Mouse (Mus musculus) liver, embryonic 11.5 days (tissue): ENCODE results near the gene Tmcc2. TPM values are rescaled to one million over a fixed set of nuclear protein-coding genes. Genes with fewer than 3 reads are reported as not detected.

ENCODE experiments used
- ATAC-seq: fragments of 200-750 bp; cut with Nextera tagmentation; replicated peaks from 2 replicates; pipeline ENCODE4 v1.8.0; 2017; ENCODE audit warnings: moderate number of reproducible peaks, mild to moderate bottlenecking, moderate TSS enrichment, moderate library complexity; ENCODE audit not compliant: low FRiP score
- DNase-seq: peaks from one replicate; pipeline ENCODE4 v3.0.0-alpha.2; 2017; ENCODE audit warnings: low spot score
- H3K27ac ChIP-seq: fragments of 300-500 bp; sonication (generic); 2 replicates; pipeline ENCODE4 v1.5.1; 2014; ENCODE audit warnings: mild to moderate bottlenecking, low read depth, low read length, control low read depth
- H3K27me3 ChIP-seq: fragments of 300-500 bp; sonication (generic); replicated peaks from 2 replicates; pipeline ENCODE4 v1.6.1; 2014; ENCODE audit warnings: low read length, mixed read lengths; ENCODE audit not compliant: control insufficient read depth, insufficient read depth
- H3K36me3 ChIP-seq: fragments of 300-500 bp; sonication (generic); 2 replicates; pipeline ENCODE4 v1.6.1; 2014; ENCODE audit warnings: mild to moderate bottlenecking, low read length, moderate library complexity, mixed read lengths; ENCODE audit not compliant: control insufficient read depth, insufficient read depth
- H3K4me1 ChIP-seq: fragments of 300-500 bp; sonication (generic); replicated peaks from 2 replicates; pipeline ENCODE4 v1.6.1; 2014; ENCODE audit warnings: low read length, mixed read lengths; ENCODE audit not compliant: control insufficient read depth, insufficient read depth
- H3K4me2 ChIP-seq: fragments of 300-500 bp; sonication (generic); 2 replicates; pipeline ENCODE4 v1.6.1; 2014; ENCODE audit warnings: mild to moderate bottlenecking, control low read depth, moderate library complexity
- H3K4me3 ChIP-seq: fragments of 300-500 bp; sonication (generic); 2 replicates; pipeline ENCODE4 v1.5.1; 2014; ENCODE audit warnings: low read depth, low read length, control low read depth
- H3K9ac ChIP-seq: fragments of 300-500 bp; sonication (generic); 2 replicates; pipeline ENCODE4 v1.6.1; 2014; ENCODE audit warnings: low read depth, low read length, control low read depth
- H3K9me3 ChIP-seq: fragments of 300-500 bp; sonication (generic); 2 replicates; pipeline ENCODE4 v1.6.1; 2016; ENCODE audit warnings: low read length, inconsistent platforms, mixed read lengths; ENCODE audit not compliant: control insufficient read depth
- WGBS: fragments of 180-500 bp; shearing (Covaris S2); extraction: QIAGEN DNeasy Blood & Tissue Kit; methylation state at CpG from one replicate; pipeline ENCODE4 v1.1.7; 2014; 5-methylcytosine and 5-hydroxymethylcytosine counted together
- polyA plus RNA-seq: library from polyadenylated mRNA; unstranded; fragments of >200 nt; fragmentation: Nextera tagmentation; extraction: Ambion mirVana; gene quantifications from 2 replicates; pipeline ENCODE4 v1.2.1, GENCODE M21; 2014

The Tmcc2 gene
- polyA plus RNA-seq, 1 experiment from 2014 or later: 24.6 TPM

DNA sequence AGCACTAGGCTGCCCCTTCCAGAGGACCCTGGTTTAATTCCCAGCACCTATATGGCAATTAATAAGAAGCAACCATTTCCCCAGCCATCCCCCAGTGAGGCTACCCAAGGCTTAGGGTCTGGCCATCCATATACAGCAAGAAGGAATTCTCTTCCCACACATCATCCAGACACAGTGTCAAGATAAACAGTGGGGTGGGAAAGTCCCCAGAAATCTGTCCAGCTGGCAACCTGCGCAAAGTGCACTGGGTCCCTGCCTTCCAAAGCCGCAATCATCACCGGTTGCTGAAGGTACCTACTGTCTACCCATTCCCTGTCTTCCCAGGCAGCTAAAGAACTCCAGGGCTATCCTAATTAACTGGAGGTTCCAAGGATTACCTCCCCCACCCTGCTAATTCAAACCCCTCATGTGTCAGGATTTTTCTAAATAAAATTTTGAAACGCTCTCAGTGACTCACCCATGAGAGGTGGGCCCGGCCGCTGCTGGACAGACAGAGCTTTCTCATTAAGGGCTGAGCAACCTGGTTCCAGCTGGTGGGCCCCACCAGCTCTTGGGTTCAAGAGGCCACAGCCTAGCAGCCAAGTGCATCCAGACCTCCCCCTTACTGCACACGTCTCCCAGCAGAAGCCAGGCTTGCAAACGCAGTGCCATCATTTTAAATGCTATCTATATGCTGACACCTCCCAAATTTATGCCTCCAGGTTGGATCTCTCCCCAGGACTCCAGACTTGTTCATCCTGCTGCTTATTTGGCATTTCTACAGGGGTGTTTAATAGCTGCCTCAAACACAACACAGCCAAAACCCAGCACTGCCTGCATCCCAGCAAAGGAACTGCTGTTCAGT, 14.6 kb downstream of the Tmcc2 start:
- no peaks in the 10 kb centered on the region for H3K9me3 ChIP-seq
- WGBS: 72% methylated on average over 8 of the region's 8 CpGs
- H3K4me2 ChIP-seq: no peak overlapping the region
- H3K27me3 ChIP-seq: no peaks in the 10 kb centered on the region
- no peak overlapping the region; the same call in 1 of the 2 replicates for H3K9ac ChIP-seq
- DNase-seq (no peak), ATAC-seq (no peak)
- H3K4me1 ChIP-seq: peaks cover 95% of the 10 kb centered on the region
- no peak overlapping the region for H3K4me3 ChIP-seq
- H3K27ac ChIP-seq: 0 out of 2 replicates have a peak overlapping the region, but pooled peaks have one; percentile 49
- peaks cover 8% of the 10 kb centered on the region for H3K36me3 ChIP-seq

DNA sequence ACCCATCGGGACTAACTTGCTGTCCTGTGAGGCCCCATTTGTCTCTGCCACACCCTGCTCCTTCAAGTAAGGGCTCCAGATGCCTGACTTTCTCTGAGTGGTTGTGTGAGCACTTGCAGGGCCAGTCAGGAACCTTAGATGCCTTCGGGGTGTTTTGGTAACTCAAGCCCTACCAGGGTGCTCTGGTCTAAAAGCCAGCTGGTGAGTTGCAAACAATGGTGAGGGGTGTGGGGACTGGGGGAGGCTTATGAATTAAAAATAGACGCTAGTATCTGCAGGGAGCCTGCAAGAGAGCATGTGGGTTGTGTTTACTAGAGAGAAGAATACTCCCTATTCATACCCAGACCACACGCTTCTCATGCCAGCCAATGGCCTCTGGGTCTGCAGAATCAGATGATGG, 15.8 kb downstream of the Tmcc2 start:
- H3K27ac ChIP-seq: peak overlapping the region; percentile 88
- H3K4me3 ChIP-seq: 0 out of 2 replicates have a peak overlapping the region, but pooled peaks have one; percentile 0
- no peaks in the 10 kb centered on the region for H3K27me3 ChIP-seq
- DNase-seq (no peak), ATAC-seq (0 out of 2 replicates have a peak, but pooled peaks have one; percentile 32)
- peaks cover 9% of the 10 kb centered on the region for H3K36me3 ChIP-seq
- WGBS: 46% methylated on average over 4 of the region's 4 CpGs
- H3K9me3 ChIP-seq: no peaks in the 10 kb centered on the region
- no peak overlapping the region for H3K9ac ChIP-seq
- H3K4me1 ChIP-seq: peaks cover 92% of the 10 kb centered on the region
- peak overlapping the region; percentile 56 for H3K4me2 ChIP-seq

DNA sequence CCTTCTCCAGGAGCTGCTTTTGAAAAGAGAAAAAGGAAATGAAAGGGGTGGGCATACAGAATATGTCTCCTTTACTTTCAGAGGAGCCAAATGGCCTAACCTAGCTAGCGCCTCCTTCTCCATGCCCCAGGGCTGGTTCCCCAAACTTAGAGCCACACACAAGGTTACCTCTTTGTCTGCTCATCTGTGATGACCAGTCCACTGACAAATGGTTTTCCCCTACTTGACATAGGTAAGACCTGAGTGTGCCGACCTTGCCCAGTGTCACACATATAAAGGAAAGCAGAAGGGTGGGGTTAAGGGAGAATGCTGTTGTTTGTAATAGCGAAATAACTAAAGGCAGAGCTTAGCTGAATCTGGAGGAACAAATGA, 16.2 kb downstream of the Tmcc2 start:
- Histone ChIP-seq H3K9me3 (no peaks in the 10 kb centered on the region), H3K4me3 (0 out of 2 replicates have a peak overlapping the region, but pooled peaks have one; percentile 0), H3K9ac (0 out of 2 replicates have a peak overlapping the region, but pooled peaks have one; percentile 21), H3K27me3 (no peaks in the 10 kb centered on the region), H3K36me3 (peaks cover 8% of the 10 kb centered on the region; the same call in 1 of the 2 replicates), H3K27ac (peak overlapping the region; percentile 88), H3K4me2 (peak overlapping the region; percentile 56), H3K4me1 (peaks cover 90% of the 10 kb centered on the region)
- 61% methylated on average over 3 of the region's 3 CpGs for WGBS
- no peak for ATAC-seq
- DNase-seq: no peak

DNA sequence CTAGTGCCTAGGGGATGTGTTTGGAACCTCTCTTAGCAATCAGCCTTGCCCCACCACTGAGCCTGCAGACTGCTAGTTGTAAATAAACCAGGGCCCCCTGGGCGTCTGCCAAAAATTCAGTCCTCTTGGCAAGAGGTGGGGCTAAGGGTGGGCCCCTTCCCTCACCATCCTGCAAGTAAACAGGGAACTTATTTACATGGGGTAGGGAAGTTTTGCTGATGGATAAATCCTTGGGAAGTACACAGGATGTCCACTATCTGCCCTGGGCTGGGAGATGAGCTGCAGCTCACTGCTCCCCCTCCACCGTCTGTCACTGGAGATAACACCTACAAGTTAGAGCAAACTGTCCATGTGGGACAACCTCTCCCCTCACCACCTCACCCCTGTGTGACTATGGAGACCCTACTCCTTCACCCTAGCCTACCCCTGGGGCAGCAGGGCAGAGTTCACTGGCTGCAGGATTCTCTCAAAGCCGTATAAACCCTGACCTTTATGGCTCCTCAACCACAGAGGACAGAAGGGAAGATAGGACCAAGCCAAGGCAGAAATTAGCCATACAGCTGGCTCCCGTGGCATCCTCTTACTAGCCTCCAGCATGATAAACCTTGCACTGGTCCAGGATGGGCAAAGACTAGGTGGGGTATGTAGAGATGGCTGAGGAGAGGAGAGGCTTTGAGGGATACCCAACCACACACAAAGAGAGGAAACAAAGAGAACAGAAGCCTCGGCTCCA, 16.8 kb downstream of the Tmcc2 start:
- DNase-seq (no peak), ATAC-seq (peak; percentile 84)
- H3K9ac ChIP-seq: peak overlapping the region; percentile 44
- H3K27me3 ChIP-seq: no peaks in the 10 kb centered on the region
- peaks cover 8% of the 10 kb centered on the region; the same call in 1 of the 2 replicates for H3K36me3 ChIP-seq
- no peak overlapping the region for H3K4me3 ChIP-seq
- peak overlapping the region; percentile 88 for H3K27ac ChIP-seq
- H3K4me2 ChIP-seq: peak overlapping the region; percentile 56
- no peaks in the 10 kb centered on the region for H3K9me3 ChIP-seq
- H3K4me1 ChIP-seq: peaks cover 88% of the 10 kb centered on the region
- 20% methylated on average over 5 of the region's 5 CpGs for WGBS

DNA sequence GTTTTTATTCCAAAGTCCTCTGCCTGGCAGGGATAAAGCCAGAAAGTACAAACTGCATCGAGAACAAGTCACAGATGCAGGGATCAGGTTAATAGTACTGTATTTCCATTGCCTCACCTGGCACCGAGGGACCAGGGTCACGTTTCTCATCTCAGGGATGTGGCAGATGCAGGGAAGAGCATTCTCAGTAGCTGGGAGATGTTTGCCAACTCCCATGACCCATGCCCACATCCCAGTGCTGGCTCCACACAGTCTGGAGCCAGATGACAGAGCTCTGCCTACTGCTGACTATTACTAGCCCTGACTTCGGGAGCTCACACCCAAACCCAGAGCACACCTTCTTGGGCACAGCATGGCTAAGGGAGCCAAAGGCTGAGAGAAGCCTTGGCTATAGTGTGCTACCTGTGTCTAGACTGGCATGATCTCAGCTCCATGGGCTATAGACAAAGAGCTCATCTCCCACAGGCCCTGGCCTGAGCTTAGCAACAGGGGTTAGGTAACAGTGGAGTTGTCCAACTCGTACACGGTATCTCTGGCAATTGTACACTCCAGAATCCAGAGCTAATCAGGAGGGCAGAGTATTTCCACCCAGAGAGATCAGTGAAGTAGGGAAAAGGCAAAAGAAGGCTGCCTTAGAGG, 18.1 kb downstream of the Tmcc2 start:
- no peak for DNase-seq
- H3K27me3 ChIP-seq: no peaks in the 10 kb centered on the region
- H3K4me2 ChIP-seq: peak overlapping the region; percentile 8
- peak overlapping the region; percentile 56 for H3K27ac ChIP-seq
- peaks cover 85% of the 10 kb centered on the region for H3K4me1 ChIP-seq
- peak overlapping the region; percentile 43 for H3K9ac ChIP-seq
- 84% methylated on average over 6 of the region's 6 CpGs for WGBS
- ATAC-seq: no peak
- H3K36me3 ChIP-seq: peaks cover 8% of the 10 kb centered on the region; the same call in 1 of the 2 replicates
- H3K9me3 ChIP-seq: no peaks in the 10 kb centered on the region
- no peak overlapping the region for H3K4me3 ChIP-seq

DNA sequence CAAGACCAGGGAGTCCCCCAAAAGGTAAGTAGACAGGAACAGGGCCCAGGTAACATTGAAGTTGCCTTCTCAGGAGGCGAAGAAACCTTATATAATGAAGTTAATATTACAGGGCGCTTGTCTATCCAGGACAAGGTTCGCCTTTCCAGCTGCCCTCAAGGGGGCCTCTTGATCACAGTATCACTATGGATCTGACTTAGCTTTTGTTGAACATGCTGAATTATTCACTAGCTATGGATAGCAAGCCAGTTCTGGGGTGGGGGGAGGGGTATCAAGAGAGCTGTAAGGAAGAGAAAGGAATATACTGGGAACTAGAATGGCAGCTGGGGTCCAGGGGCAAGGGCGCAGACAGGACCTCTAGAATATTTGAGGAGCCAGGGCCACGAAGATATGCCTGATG, 18.7 kb downstream of the Tmcc2 start:
- H3K27me3 ChIP-seq: no peaks in the 10 kb centered on the region
- DNase-seq (no peak), ATAC-seq (no peak)
- no peak overlapping the region for H3K4me3 ChIP-seq
- peaks cover 81% of the 10 kb centered on the region for H3K4me1 ChIP-seq
- no peaks in the 10 kb centered on the region for H3K9me3 ChIP-seq
- H3K4me2 ChIP-seq: no peak overlapping the region
- H3K27ac ChIP-seq: peak overlapping the region; percentile 45
- H3K36me3 ChIP-seq: peaks cover 8% of the 10 kb centered on the region; the same call in 1 of the 2 replicates
- peak overlapping the region; percentile 51; the same call in 1 of the 2 replicates for H3K9ac ChIP-seq
- WGBS: 87% methylated on average over 5 of the region's 5 CpGs

DNA sequence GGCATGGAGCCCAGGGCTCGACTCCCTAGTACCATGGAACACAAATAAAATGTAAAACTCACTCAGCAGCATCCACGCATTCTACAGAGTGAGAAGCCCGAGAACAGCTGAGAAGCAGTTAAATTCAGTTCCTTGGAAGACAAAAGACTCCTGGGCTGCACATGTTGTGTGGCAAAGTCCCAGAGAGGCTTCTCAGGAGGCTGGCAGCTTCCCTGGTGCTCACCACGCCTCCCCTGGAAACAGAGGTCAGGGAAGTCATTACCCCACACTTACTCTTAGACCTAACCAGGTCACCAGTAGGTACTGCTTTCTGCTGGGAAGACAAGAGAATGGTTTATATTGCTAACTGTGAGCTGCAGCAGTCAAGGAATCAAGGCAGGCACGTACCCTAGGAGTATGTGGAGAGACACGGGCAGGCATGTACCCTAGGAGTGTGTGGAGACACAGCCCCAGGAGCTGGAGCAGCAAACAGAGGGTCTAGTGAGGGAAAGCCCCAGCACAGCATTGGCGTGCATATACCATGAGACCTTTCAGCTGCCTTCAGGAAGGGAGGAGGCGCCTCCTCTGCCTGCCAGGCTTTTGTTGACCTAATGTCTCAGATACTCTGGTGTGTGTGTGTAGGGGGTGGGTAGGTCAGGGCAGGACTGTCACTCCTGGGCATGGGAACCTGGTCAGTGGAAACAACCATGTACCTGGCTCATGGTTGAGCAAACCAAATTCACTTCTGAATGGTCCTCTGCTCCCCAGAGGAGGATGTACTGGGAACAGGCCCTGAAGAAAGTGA, 19.6 kb downstream of the Tmcc2 start:
- WGBS: 72% methylated on average over 8 of the region's 8 CpGs
- ATAC-seq: no peak
- H3K9me3 ChIP-seq: no peaks in the 10 kb centered on the region
- peak overlapping the region; percentile 51 for H3K9ac ChIP-seq
- peaks cover 8% of the 10 kb centered on the region; the same call in 1 of the 2 replicates for H3K36me3 ChIP-seq
- no peak overlapping the region for H3K4me2 ChIP-seq
- H3K4me3 ChIP-seq: no peak overlapping the region
- H3K27me3 ChIP-seq: no peaks in the 10 kb centered on the region
- no peak for DNase-seq
- peak overlapping the region; percentile 62 for H3K27ac ChIP-seq
- peaks cover 75% of the 10 kb centered on the region for H3K4me1 ChIP-seq
